Mouse (Mus musculus): Measurements from ENCODE around the gene Pklr. TPM values are rescaled to one million over a fixed set of nuclear protein-coding genes. Genes with fewer than 3 reads are reported as not detected.

Pklr gene
- polyA plus RNA-seq, 1 experiment from 2014 or later, result 0.43 TPM

DNA sequence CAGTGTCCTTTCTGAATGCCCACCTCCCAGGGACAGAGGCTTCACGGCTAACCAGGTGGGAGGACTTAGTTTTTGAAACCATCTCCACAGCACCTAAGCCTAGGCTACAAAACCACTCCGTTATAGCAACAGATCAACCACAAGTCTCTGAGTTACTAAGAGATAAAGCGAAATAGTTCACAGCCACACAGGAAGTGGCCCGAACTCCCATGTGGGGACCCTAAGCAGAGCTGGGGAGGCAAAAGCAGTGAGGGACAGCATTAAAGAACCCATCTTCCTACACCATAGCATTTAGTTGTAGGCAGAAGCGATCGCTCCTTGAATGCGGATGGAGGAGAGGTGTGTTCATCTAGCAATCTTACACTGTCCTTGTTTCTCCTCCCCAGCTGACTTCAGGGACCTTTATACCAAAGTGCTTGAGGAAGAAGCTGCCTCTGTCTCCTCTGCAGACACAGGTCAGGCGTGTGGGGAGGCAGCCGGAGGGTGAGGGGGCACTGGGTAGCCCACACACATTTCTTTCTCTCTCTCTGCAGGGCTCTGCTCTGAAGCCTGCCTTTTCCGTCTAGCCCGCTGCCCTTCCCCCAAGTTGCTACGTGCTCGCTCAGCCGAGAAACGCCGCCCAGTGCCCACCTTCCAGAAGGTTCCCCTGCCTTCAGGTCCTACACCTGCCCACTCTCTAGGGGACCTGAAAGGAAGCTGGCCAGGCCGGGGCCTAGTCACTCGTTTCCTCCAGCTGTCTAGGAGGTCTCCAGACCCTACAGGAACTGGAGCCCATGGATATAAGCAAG is 51.9 kb downstream of the Pklr start:
- H3K36me3 ChIP-seq, result peaks cover 17% of the 10 kb centered on the region
- no peak overlapping the region for H3K4me2 ChIP-seq (replicated peaks)
- no peak overlapping the region for H3K9ac ChIP-seq
- WGBS, result 75% methylated on average over 18 of the region's 18 CpGs
- H3K4me3 ChIP-seq, result no peak overlapping the region
- ATAC-seq (ENCODE audit: low FRiP score, low read depth), result no peak
- peaks cover 24% of the 10 kb centered on the region for H3K4me1 ChIP-seq
- no peak overlapping the region for H3K27ac ChIP-seq
- H3K27me3 ChIP-seq (replicated peaks), result no peaks in the 10 kb centered on the region
- H3K9me3 ChIP-seq, result no peaks in the 10 kb centered on the region

DNA sequence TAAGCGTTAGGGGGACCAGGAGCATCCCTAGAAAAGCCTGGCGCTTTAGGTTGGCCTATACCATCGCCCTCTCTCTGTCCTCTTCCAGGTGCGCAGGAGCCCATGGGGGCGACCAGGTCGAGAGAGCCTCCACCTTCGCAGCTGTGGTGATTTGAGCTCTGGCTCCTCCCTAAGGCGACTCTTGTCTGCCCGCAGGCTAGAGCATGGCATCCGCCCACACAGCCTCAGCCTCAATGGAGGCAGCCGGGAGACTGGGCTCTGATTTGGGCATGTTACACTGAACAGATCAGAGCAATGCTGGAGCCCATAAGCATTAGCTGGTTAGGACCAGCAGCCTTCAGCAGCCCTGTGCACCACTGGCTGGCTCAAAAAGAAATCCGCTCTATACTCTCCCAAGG is 52.5 kb downstream of the Pklr start:
- Histone ChIP-seq H3K36me3 (peaks cover 17% of the 10 kb centered on the region), H3K4me2 (replicated peaks) (no peak overlapping the region), H3K9ac (no peak overlapping the region), H3K9me3 (no peaks in the 10 kb centered on the region), H3K27ac (no peak overlapping the region), H3K27me3 (replicated peaks) (no peaks in the 10 kb centered on the region), H3K4me3 (no peak overlapping the region), H3K4me1 (peaks cover 22% of the 10 kb centered on the region)
- 75% methylated on average over 12 of the region's 12 CpGs for WGBS
- no peak for ATAC-seq (ENCODE audit: low FRiP score, low read depth)

DNA sequence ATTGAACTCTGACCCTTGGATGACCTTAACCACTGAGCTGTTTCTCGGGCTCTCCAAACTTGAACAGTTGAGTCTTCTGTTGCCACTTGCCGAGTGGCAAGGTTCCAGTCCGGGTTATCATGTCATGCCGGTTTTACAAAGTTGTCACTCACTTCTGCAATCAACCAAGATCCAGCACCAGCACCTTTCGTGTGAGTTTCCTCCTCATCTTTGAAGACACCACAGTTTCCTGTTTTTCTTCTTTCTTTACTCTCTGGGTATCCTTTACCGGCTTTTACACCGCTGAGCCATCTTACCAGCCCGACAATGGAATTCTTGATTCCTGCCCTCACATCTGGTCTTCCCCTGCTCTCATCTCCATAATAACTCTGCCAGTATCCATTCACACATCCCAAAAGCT is 54.5 kb downstream of the Pklr start:
- H3K4me2 ChIP-seq (replicated peaks), result no peak overlapping the region
- H3K9ac ChIP-seq, result no peak overlapping the region
- H3K9me3 ChIP-seq, result no peaks in the 10 kb centered on the region
- no peak overlapping the region for H3K4me3 ChIP-seq
- H3K4me1 ChIP-seq, result peaks cover 2% of the 10 kb centered on the region
- H3K27ac ChIP-seq, result no peak overlapping the region
- WGBS, result 86% methylated on average over 8 of the region's 8 CpGs
- H3K27me3 ChIP-seq (replicated peaks), result no peaks in the 10 kb centered on the region
- peaks cover 17% of the 10 kb centered on the region for H3K36me3 ChIP-seq
- ATAC-seq (ENCODE audit: low FRiP score, low read depth), result no peak

DNA sequence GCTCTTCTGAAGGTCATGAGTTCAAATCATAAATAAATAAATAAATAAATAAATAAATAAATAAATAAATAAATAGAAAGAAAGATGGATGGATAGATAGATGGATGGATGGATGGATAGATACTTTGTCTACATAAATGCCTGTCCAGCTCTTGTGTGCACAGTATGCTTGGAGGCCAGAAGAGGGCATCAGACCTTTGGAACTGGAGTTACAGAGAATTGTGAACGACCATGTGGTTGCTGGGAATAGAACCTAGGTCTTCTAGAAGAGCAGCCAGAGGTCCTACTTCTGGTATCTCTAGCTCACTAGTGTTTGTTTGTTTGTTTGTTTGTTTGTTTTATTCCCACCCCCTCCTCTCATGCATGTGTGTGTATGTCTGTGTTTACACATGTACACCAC is 57.4 kb downstream of the Pklr start:
- no peak overlapping the region for H3K4me3 ChIP-seq
- 70% methylated on average over 1 of the region's 1 CpGs for WGBS
- no peaks in the 10 kb centered on the region for H3K9me3 ChIP-seq
- no peak overlapping the region for H3K4me2 ChIP-seq (replicated peaks)
- H3K27ac ChIP-seq, result no peak overlapping the region
- H3K4me1 ChIP-seq, result 0 out of 2 replicates have a peak, but pooled peaks cover 6% of the 10 kb centered on the region
- H3K27me3 ChIP-seq (replicated peaks), result no peaks in the 10 kb centered on the region
- no peak overlapping the region for H3K9ac ChIP-seq
- no peak for ATAC-seq (ENCODE audit: low FRiP score, low read depth)
- H3K36me3 ChIP-seq, result peaks cover 7% of the 10 kb centered on the region

DNA sequence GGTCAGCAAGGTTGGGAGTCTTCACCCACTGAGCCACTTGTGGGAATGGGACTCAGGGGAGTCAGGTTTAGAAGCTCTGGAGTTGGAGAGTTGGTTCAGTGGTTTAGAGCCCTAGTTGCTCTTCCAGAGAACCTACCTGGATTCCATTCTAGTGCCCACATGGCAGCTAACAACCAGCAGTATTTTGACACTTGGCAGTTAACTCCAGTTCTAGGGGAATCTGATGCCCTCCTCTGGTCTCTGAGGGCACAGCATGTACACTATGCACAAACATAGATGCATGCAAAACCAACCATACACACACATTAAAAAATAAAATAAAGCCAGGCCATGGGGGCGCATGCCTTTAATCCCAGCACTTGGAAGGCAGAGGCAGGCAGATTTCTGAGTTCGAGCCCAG is 57.9 kb downstream of the Pklr start:
- H3K4me1 ChIP-seq, result 0 out of 2 replicates have a peak, but pooled peaks cover 6% of the 10 kb centered on the region
- H3K9ac ChIP-seq, result no peak overlapping the region
- H3K36me3 ChIP-seq, result peaks cover 2% of the 10 kb centered on the region
- no peak overlapping the region for H3K4me2 ChIP-seq (replicated peaks)
- 87% methylated on average over 2 of the region's 2 CpGs for WGBS
- no peak overlapping the region for H3K27ac ChIP-seq
- H3K4me3 ChIP-seq, result no peak overlapping the region
- H3K27me3 ChIP-seq (replicated peaks), result no peaks in the 10 kb centered on the region
- ATAC-seq (ENCODE audit: low FRiP score, low read depth), result no peak
- H3K9me3 ChIP-seq, result no peaks in the 10 kb centered on the region

Other genes starting within 250 kb of the Pklr start
- 43.3 and 45.5 TPM in 2 replicates for gene Msto1, start 222.1 kb upstream of the Pklr start, polyA plus RNA-seq (2016; fragmentation: Nextera tagmentation; extraction: Ambion mirVana)
- 18.7 and 19.9 TPM in 2 replicates for gene Ash1l, start 185.5 kb upstream of the Pklr start, polyA plus RNA-seq (2016; fragmentation: Nextera tagmentation; extraction: Ambion mirVana)
- 148 and 157 TPM in 2 replicates for gene Dap3, start 185.0 kb upstream of the Pklr start, polyA plus RNA-seq (2016; fragmentation: Nextera tagmentation; extraction: Ambion mirVana)
- gene Rusc1, start 42.8 kb upstream of the Pklr start, polyA plus RNA-seq (2016; fragmentation: Nextera tagmentation; extraction: Ambion mirVana), result 70.2 and 78.8 TPM in 2 replicates
- not detected in 2 replicates for gene Gm43738, start 35.0 kb upstream of the Pklr start, polyA plus RNA-seq (2016; fragmentation: Nextera tagmentation; extraction: Ambion mirVana)
- gene Fdps, start 34.2 kb upstream of the Pklr start, polyA plus RNA-seq (2016; fragmentation: Nextera tagmentation; extraction: Ambion mirVana), result 353 and 354 TPM in 2 replicates
- 19.5 and 23.2 TPM in 2 replicates for gene Hcn3, start 24.1 kb downstream of the Pklr start, polyA plus RNA-seq (2016; fragmentation: Nextera tagmentation; extraction: Ambion mirVana)
- 38.5 and 43.0 TPM in 2 replicates for gene Clk2, start 28.7 kb downstream of the Pklr start, polyA plus RNA-seq (2016; fragmentation: Nextera tagmentation; extraction: Ambion mirVana)
- gene Scamp3, start 41.3 kb downstream of the Pklr start, polyA plus RNA-seq (2016; fragmentation: Nextera tagmentation; extraction: Ambion mirVana), result 109 and 110 TPM in 2 replicates
- gene Fam189b, start 47.0 kb downstream of the Pklr start, polyA plus RNA-seq (2016; fragmentation: Nextera tagmentation; extraction: Ambion mirVana), result 34.1 and 42.5 TPM in 2 replicates
- 44.0 and 50.3 TPM in 2 replicates for gene Gba, start 66.8 kb downstream of the Pklr start, polyA plus RNA-seq (2016; fragmentation: Nextera tagmentation; extraction: Ambion mirVana)
- 46.4 and 48.2 TPM in 2 replicates for gene Thbs3, start 79.0 kb downstream of the Pklr start, polyA plus RNA-seq (2016; fragmentation: Nextera tagmentation; extraction: Ambion mirVana)
- 174 TPM in 2 replicates for gene Mtx1, start 90.9 kb downstream of the Pklr start, polyA plus RNA-seq (2016; fragmentation: Nextera tagmentation; extraction: Ambion mirVana)
- gene Muc1, start 92.9 kb downstream of the Pklr start, polyA plus RNA-seq (2016; fragmentation: Nextera tagmentation; extraction: Ambion mirVana), result 0.84 and 1.1 TPM in 2 replicates
- 232 and 252 TPM in 2 replicates for gene Krtcap2, start 109.8 kb downstream of the Pklr start, polyA plus RNA-seq (2016; fragmentation: Nextera tagmentation; extraction: Ambion mirVana)
- 32.4 and 33.5 TPM in 2 replicates for gene Trim46, start 110.2 kb downstream of the Pklr start, polyA plus RNA-seq (2016; fragmentation: Nextera tagmentation; extraction: Ambion mirVana)
- 76.4 and 83.4 TPM in 2 replicates for gene Dpm3, start 123.2 kb downstream of the Pklr start, polyA plus RNA-seq (2016; fragmentation: Nextera tagmentation; extraction: Ambion mirVana)
- gene Slc50a1, start 134.4 kb downstream of the Pklr start, polyA plus RNA-seq (2016; fragmentation: Nextera tagmentation; extraction: Ambion mirVana), result 39.0 and 40.2 TPM in 2 replicates
- gene Efna1, start 145.0 kb downstream of the Pklr start, polyA plus RNA-seq (2016; fragmentation: Nextera tagmentation; extraction: Ambion mirVana), result 14.4 and 15.9 TPM in 2 replicates
- gene Efna3, start 186.8 kb downstream of the Pklr start, polyA plus RNA-seq (2016; fragmentation: Nextera tagmentation; extraction: Ambion mirVana), result 51.3 and 54.7 TPM in 2 replicates
- 15.8 and 17.8 TPM in 2 replicates for gene Efna4, start 201.9 kb downstream of the Pklr start, polyA plus RNA-seq (2016; fragmentation: Nextera tagmentation; extraction: Ambion mirVana)
- gene Adam15, start 213.9 kb downstream of the Pklr start, polyA plus RNA-seq (2016; fragmentation: Nextera tagmentation; extraction: Ambion mirVana), result 37.1 and 40.4 TPM in 2 replicates
- 0.10 and 0.17 TPM in 2 replicates for gene Dcst2, start 225.8 kb downstream of the Pklr start, polyA plus RNA-seq (2016; fragmentation: Nextera tagmentation; extraction: Ambion mirVana)
- 0.57 and 0.68 TPM in 2 replicates for gene Dcst1, start 229.1 kb downstream of the Pklr start, polyA plus RNA-seq (2016; fragmentation: Nextera tagmentation; extraction: Ambion mirVana)